Mouse (Mus musculus): ENCODE data around the gene Gfer. TPM values are rescaled to one million over a fixed set of nuclear protein-coding genes. Genes with fewer than 3 reads are reported as not detected.

Gene Gfer
- total and polyA plus RNA-seq, 3 experiments, result 69.1 to 105 (median 94.8) TPM

- H3K4me3 ChIP-seq (replicated peaks in 1 of 3; ENCODE audit: low read depth in 2 of 3, low read length in 2 of 3, poor library complexity in 1 of 3), result peak overlapping the region in 1 of 3 experiments; percentile 14
- peak; percentile 71 for DNase-seq (ENCODE audit: extremely low read depth)
- peaks cover 27% of the 10 kb centered on the region for H3K27me3 ChIP-seq (replicated peaks)
Measured at GRCm38 (mm10) chr17:24686514-24686913, 9.4 kb downstream of the Gfer start.

DNA sequence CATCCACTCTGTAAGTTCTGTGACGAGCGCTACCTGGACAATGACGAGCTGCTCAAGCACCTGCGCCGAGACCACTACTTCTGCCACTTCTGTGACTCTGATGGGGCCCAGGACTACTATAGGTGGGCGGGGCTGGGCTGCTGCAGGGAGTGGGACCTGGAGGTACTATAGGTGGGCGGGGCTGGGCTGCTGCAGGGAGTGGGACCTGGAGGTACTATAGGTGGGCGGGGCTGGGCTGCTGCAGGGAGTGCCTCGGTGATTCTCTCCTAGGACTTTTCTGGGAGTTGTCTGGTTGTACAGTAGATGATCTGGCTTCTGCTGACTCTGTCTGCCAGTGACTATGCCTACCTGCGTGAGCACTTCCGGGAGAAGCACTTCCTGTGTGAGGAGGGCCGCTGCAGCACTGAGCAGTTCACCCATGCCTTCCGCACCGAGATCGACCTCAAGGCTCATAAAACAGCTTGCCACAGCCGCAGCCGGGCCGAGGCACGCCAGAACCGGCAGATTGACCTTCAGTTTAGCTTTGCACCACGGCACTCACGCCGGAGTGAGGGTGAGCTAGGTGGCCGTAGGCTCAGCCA is 18.4 kb downstream of the Gfer start:
- dilution Hi-C loops (cut with MboI; ENCODE audit: extremely low pct_ligation_motif_present, extremely low pct_unique_long_range_greater_than_20kb, low sequenced_read_pairs) (no loop called here), in situ Hi-C loops (cut with MboI; ENCODE audit: low pct_ligation_motif_present, low pct_unique_long_range_greater_than_20kb, low sequenced_read_pairs) (no loop called here)
- Histone ChIP-seq H3K4me2 (ENCODE audit: insufficient read depth, low read depth, poor library complexity, severe bottlenecking) (no peak overlapping the region), H3K36me3 (replicated peaks in 1 of 2; ENCODE audit: control insufficient read depth in 1 of 2, insufficient read depth in 1 of 2, low read length in 1 of 2) (peaks cover 65 to 89% of the 10 kb centered on the region in 2 experiments), H3K9me3 (replicated peaks; ENCODE audit: low read length) (no peaks in the 10 kb centered on the region), H3K79me2 (replicated peaks; ENCODE audit: control insufficient read depth, extremely low read depth, insufficient read depth, poor library complexity, severe bottlenecking) (peaks cover 35% of the 10 kb centered on the region), H3K4me3 (replicated peaks in 1 of 3; ENCODE audit: low read depth in 2 of 3, low read length in 2 of 3, poor library complexity in 1 of 3) (no peak overlapping the region), H3K27ac (ENCODE audit: insufficient read depth, low read depth) (no peak overlapping the region), H3K4me1 (ENCODE audit: control insufficient read depth in 1 of 2, insufficient read depth in 2 of 2) (peaks cover 0 to 33% of the 10 kb centered on the region in 2 experiments; a peak in 2 of 4 replicates), H3K9ac (ENCODE audit: insufficient read depth, low read depth) (no peak overlapping the region), H3K27me3 (replicated peaks) (no peaks in the 10 kb centered on the region)
- DNase-seq (ENCODE audit: extremely low read depth), result no peak
- TF ChIP-seq NELFE (IDR thresholded peaks at IDR 0.05; ENCODE audit: low read depth, low read length), result no peak
- no peak for TF ChIP-seq USF2 (conservative IDR thresholded peaks at IDR 0.05; ENCODE audit: low read depth, low read length)
- no peak for TF ChIP-seq CTCF (conservative IDR thresholded peaks at IDR 0.05 in 1 of 2, IDR thresholded peaks at IDR 0.05 in 1 of 2; ENCODE audit: low read depth in 2 of 2, low read length in 2 of 2)
- TF ChIP-seq UBTF (IDR thresholded peaks at IDR 0.05; ENCODE audit: low read depth, low read length), result no peak
- TF ChIP-seq GABPA (IDR thresholded peaks at IDR 0.05; ENCODE audit: insufficient replicate concordance, low read depth, low read length), result no peak
- TF ChIP-seq JUN (IDR thresholded peaks at IDR 0.05; ENCODE audit: insufficient read depth, low read depth, low read length), result no peak
- TF ChIP-seq RCOR1 (conservative IDR thresholded peaks at IDR 0.05; ENCODE audit: low read depth, low read length), result no peak
- no peak for TF ChIP-seq TCF12 (IDR thresholded peaks at IDR 0.05; ENCODE audit: low read depth, low read length)
- no peak for TF ChIP-seq MAX (IDR thresholded peaks at IDR 0.05; ENCODE audit: low read length)
- TF ChIP-seq ETS1 (conservative IDR thresholded peaks at IDR 0.05; ENCODE audit: low read depth, low read length), result no peak
- TF ChIP-seq IRF4 (IDR thresholded peaks at IDR 0.05; ENCODE audit: low read depth, low read length), result no peak

More at GRCm38 (mm10) chr17:24686514-24686913, 9.4 kb downstream of the Gfer start:
- TF ChIP-seq MAX (IDR thresholded peaks at IDR 0.05; ENCODE audit: low read length) (no peak), SIN3A (IDR thresholded peaks at IDR 0.05; ENCODE audit: low read length) (0 out of 2 replicates have a peak, but pooled peaks have one; percentile 29), MXI1 (IDR thresholded peaks at IDR 0.05; ENCODE audit: low read depth, low read length) (no peak), ZNF384 (IDR thresholded peaks at IDR 0.05; ENCODE audit: low read depth, low read length) (no peak), USF2 (conservative IDR thresholded peaks at IDR 0.05; ENCODE audit: low read depth, low read length) (no peak), POLR2A (IDR thresholded peaks at IDR 0.05; ENCODE audit: low read depth, low read length) (no peak), JUN (IDR thresholded peaks at IDR 0.05; ENCODE audit: insufficient read depth, low read depth, low read length) (no peak), PAX5 (IDR thresholded peaks at IDR 0.05; ENCODE audit: low read length) (no peak), USF1 (IDR thresholded peaks at IDR 0.05; ENCODE audit: low read depth, low read length) (peak; percentile 22; the same call in 1 of the 2 replicates), ETS1 (conservative IDR thresholded peaks at IDR 0.05; ENCODE audit: low read depth, low read length) (no peak), HCFC1 (IDR thresholded peaks at IDR 0.05; ENCODE audit: low read depth, low read length) (no peak), IRF4 (IDR thresholded peaks at IDR 0.05; ENCODE audit: low read depth, low read length) (no peak), CHD1 (IDR thresholded peaks at IDR 0.05; ENCODE audit: low read depth, low read length) (no peak), NELFE (IDR thresholded peaks at IDR 0.05; ENCODE audit: low read depth, low read length) (no peak), MAZ (IDR thresholded peaks at IDR 0.05; ENCODE audit: low read depth, low read length) (no peak), MYC (IDR thresholded peaks at IDR 0.05; ENCODE audit: low read depth, low read length) (0 out of 2 replicates have a peak, but pooled peaks have one; percentile 29)
- Histone ChIP-seq H3K9me3 (replicated peaks; ENCODE audit: low read length) (no peaks in the 10 kb centered on the region), H3K9ac (ENCODE audit: insufficient read depth, low read depth) (no peak overlapping the region), H3K4me2 (ENCODE audit: insufficient read depth, low read depth, poor library complexity, severe bottlenecking) (no peak overlapping the region), H3K36me3 (replicated peaks in 1 of 2; ENCODE audit: control insufficient read depth in 1 of 2, insufficient read depth in 1 of 2, low read length in 1 of 2) (peaks cover 5 to 11% of the 10 kb centered on the region in 2 experiments), H3K79me2 (replicated peaks; ENCODE audit: control insufficient read depth, extremely low read depth, insufficient read depth, poor library complexity, severe bottlenecking) (no peaks in the 10 kb centered on the region), H3K4me1 (ENCODE audit: control insufficient read depth in 1 of 2, insufficient read depth in 2 of 2) (peaks cover 9 to 16% of the 10 kb centered on the region in 2 experiments), H3K27ac (ENCODE audit: insufficient read depth, low read depth) (no peak overlapping the region)
- dilution Hi-C loops (cut with MboI; ENCODE audit: extremely low pct_ligation_motif_present, extremely low pct_unique_long_range_greater_than_20kb, low sequenced_read_pairs) (no loop called here), in situ Hi-C loops (cut with MboI; ENCODE audit: low pct_ligation_motif_present, low pct_unique_long_range_greater_than_20kb, low sequenced_read_pairs) (no loop called here)
